Mouse (Mus musculus) myocyte (in vitro differentiated cells): ENCODE measurements at regions not wholly inside any gene's neighbourhood (a gene's known extent, or its start where the extent isn't known, plus 50 kb on each side); places are given as distances from the start of the nearest gene placed in this dataset.

Experiments
- CEBPB ChIP-seq: IDR thresholded peaks from 2 replicates; pipeline ENCODE4 v1.6.1; 2011; ENCODE audit warnings: mild to moderate bottlenecking, moderate library complexity; ENCODE audit not compliant: poor library complexity, insufficient read depth, severe bottlenecking
- E2F4 ChIP-seq: IDR thresholded peaks from one replicate; pipeline ENCODE4 v1.6.1; 2011; ENCODE audit warnings: mild to moderate bottlenecking, control low read depth, moderate library complexity; ENCODE audit not compliant: insufficient read depth
- MAX ChIP-seq: IDR thresholded peaks from one replicate; pipeline ENCODE4 v1.6.1; 2011; ENCODE audit warnings: low read depth, mild to moderate bottlenecking, control low read depth
- MYOD1 ChIP-seq, 3 experiments: IDR thresholded peaks; one replicate each; pipeline ENCODE4 v1.6.1; 2011; ENCODE audit warnings: control low read depth in 2 of 3, low read depth in 2 of 3, mild to moderate bottlenecking in 2 of 3, moderate library complexity in 1 of 3; ENCODE audit not compliant: insufficient read length in 2 of 3, control insufficient read depth in 1 of 3
- POLR2A ChIP-seq: IDR thresholded peaks from one replicate; pipeline ENCODE4 v1.6.1; 2011; ENCODE audit warnings: low read depth, mild to moderate bottlenecking, control low read depth, moderate library complexity; ENCODE audit not compliant: insufficient read length
- TCF12 ChIP-seq: IDR thresholded peaks from one replicate; pipeline ENCODE4 v1.6.1; 2011; ENCODE audit warnings: mild to moderate bottlenecking, control low read depth; ENCODE audit not compliant: poor library complexity, insufficient read depth, severe bottlenecking

DNA sequence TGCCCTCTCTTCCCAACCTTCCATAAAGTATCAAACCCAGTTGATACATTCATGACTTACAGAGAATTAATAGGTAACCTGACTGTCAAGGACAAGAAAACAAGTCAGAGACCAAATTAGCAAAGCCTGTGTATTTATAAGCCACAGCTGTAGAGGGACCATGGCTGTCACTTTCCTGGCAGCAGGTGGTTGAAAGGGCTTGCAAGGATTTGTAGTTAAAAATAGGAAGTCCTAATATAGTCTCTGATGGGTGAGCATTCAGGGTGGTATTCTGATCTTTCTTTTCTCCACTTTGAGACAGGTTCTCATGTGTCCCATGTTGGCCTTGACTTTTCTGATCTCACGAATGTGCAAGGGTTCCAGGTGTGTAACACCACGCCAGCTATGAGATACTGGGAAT lies 63.7 kb upstream of the Ddx18 start:
- TF ChIP-seq MYOD1 (IDR thresholded peaks at IDR 0.05; ENCODE audit: control insufficient read depth in 1 of 3, insufficient read length in 2 of 3, low read depth in 2 of 3) (peak in 1 of 3 experiments; percentile 35), CEBPB (no peak), POLR2A (no peak), MAX (no peak), E2F4 (no peak), TCF12 (no peak)
